Mouse (Mus musculus) heart, postnatal 14 days (tissue): ENCODE results near the gene Arhgap24. TPM values are rescaled to one million over a fixed set of nuclear protein-coding genes. Genes with fewer than 3 reads are reported as not detected.

ENCODE experiments used
- DNase-seq, 2 experiments: peaks; one replicate each; pipeline ENCODE4 v3.0.0; 2021 to 2022
- intact Hi-C: fragments of 180-260 bp; cut with DNase I; formaldehyde crosslinking; loops from one replicate; pipeline ENCODE4 v1.15.1; 2025
- total RNA-seq, 2 experiments: library from RNA; stranded (reverse); gene quantifications; 2 replicates each; pipeline ENCODE4 v1.2.3; 2021

Arhgap24 gene
- total RNA-seq, 2 experiments from 2014 or later = 12.7 to 16.6 TPM

- intact Hi-C loops = no loop called here
- DNase-seq = no peak
These were observed 185.7 kb downstream of the Arhgap24 start for GRCm38 (mm10) chr5:102666886-102667285.

GRCm38 (mm10) chr5:102667754-102668575, 186.8 kb downstream of the Arhgap24 start:
- DNase-seq = no peak
- intact Hi-C loops = no loop called here

- intact Hi-C loops = no loop called here
- no peak for DNase-seq
These were observed 189.0 kb downstream of the Arhgap24 start for GRCm38 (mm10) chr5:102670206-102670605.

GRCm38 (mm10) chr5:102670731-102671345, 189.6 kb downstream of the Arhgap24 start:
- DNase-seq = no peak
- intact Hi-C loops = no loop called here

GRCm38 (mm10) chr5:102675326-102675725, 194.1 kb downstream of the Arhgap24 start:
- no peak for DNase-seq
- intact Hi-C loops = no loop called here

GRCm38 (mm10) chr5:102677176-102677575, 196.0 kb downstream of the Arhgap24 start:
- DNase-seq = no peak
- intact Hi-C loops = no loop called here

- intact Hi-C loops = no loop called here
- peak; percentile 18 to 24 for DNase-seq
These were observed 206.5 kb downstream of the Arhgap24 start for GRCm38 (mm10) chr5:102687673-102688072.

GRCm38 (mm10) chr5:102692487-102692886, 211.3 kb downstream of the Arhgap24 start:
- intact Hi-C loops = loop anchor here (1.0 to 5.0 kb wide), 3 partner anchors 275 to 545 kb away; no protein-coding TSS in a partner anchor
- DNase-seq = peak; percentile 51 to 73

- no peak for DNase-seq
- intact Hi-C loops = loop anchor here (5.0 kb wide), 2 partner anchors 276 to 546 kb away; no protein-coding TSS in a partner anchor
These were observed 212.0 kb downstream of the Arhgap24 start for GRCm38 (mm10) chr5:102693192-102693591.

GRCm38 (mm10) chr5:102693871-102694270, 212.7 kb downstream of the Arhgap24 start:
- intact Hi-C loops = loop anchor here (5.0 kb wide), 2 partner anchors 277 to 547 kb away; no protein-coding TSS in a partner anchor
- DNase-seq = no peak

- intact Hi-C loops = no loop called here
- no peak for DNase-seq
These were observed 216.6 kb downstream of the Arhgap24 start for GRCm38 (mm10) chr5:102697784-102698183.

GRCm38 (mm10) chr5:102698396-102698795, 217.2 kb downstream of the Arhgap24 start:
- no peak for DNase-seq
- intact Hi-C loops = no loop called here

- intact Hi-C loops = no loop called here
- DNase-seq = peak; percentile 21 to 36
These were observed 217.7 kb downstream of the Arhgap24 start for GRCm38 (mm10) chr5:102698891-102699290.

GRCm38 (mm10) chr5:102702581-102702980, 221.4 kb downstream of the Arhgap24 start:
- intact Hi-C loops = no loop called here
- no peak for DNase-seq

GRCm38 (mm10) chr5:102703325-102704099, 222.3 kb downstream of the Arhgap24 start:
- DNase-seq = peak; percentile 79 to 85
- intact Hi-C loops = no loop called here

- intact Hi-C loops = loop anchor here (5.0 kb wide), 2 partner anchors 62 to 167 kb away; no protein-coding TSS in a partner anchor
- DNase-seq = peak in 1 of 2 experiments; percentile 23
These were observed 224.0 kb downstream of the Arhgap24 start for GRCm38 (mm10) chr5:102705170-102705569.

GRCm38 (mm10) chr5:102710336-102710735, 229.1 kb downstream of the Arhgap24 start:
- DNase-seq = no peak
- intact Hi-C loops = no loop called here

- intact Hi-C loops = no loop called here
- no peak for DNase-seq
These were observed 238.3 kb downstream of the Arhgap24 start for GRCm38 (mm10) chr5:102719368-102719972.

GRCm38 (mm10) chr5:102723558-102723957, 242.4 kb downstream of the Arhgap24 start:
- DNase-seq = no peak
- intact Hi-C loops = no loop called here

- DNase-seq = no peak
- intact Hi-C loops = no loop called here
These were observed 243.7 kb downstream of the Arhgap24 start for GRCm38 (mm10) chr5:102724813-102725348.
